In genomic region chr5:101169074-101169473, GRCm38 (mm10) we compare ENCODE assay signal across 23 mouse cellular contexts.
"Had no signal": no experiment of that assay in that cellular context is flagged by ENCODE, and none has a peak within 500 bp of the region (broad histone marks: within the 10 kb centered on the region; RNA-seq: fewer than 3 reads in every experiment).

No protein-coding gene starts in this region.

- H3K9me3 ChIP-seq: heart, embryonic 10.5 days; heart, embryonic 12.5 days; hindbrain, embryonic 13.5 days; hindbrain, embryonic 15.5 days; limb, embryonic 13.5 days; limb, embryonic 15.5 days; liver, embryonic 12.5 days had no signal

- H3K36me3 ChIP-seq: heart, embryonic 10.5 days; heart, embryonic 12.5 days; hindbrain, embryonic 13.5 days; hindbrain, embryonic 15.5 days; limb, embryonic 13.5 days; limb, embryonic 15.5 days; liver, embryonic 12.5 days had no signal

- DNase-seq: gastrocnemius, postnatal 14 days; gastrocnemius, postnatal 36 days; heart, adult 18-20 months; heart, postnatal 10 days; heart, postnatal 36 days; kidney, adult 18-20 months; kidney, adult 8-10 months; kidney, postnatal 10 days; kidney, postnatal 25 days; kidney, postnatal 4 days; layer of hippocampus, adult 9-11 months; layer of hippocampus, postnatal 36 days; left cerebral cortex, postnatal 4 days had no signal

- ATAC-seq: hindbrain, postnatal 0 days; liver, embryonic 12.5 days had no signal

- H3K4me1 ChIP-seq: heart, embryonic 10.5 days; hindbrain, embryonic 13.5 days; hindbrain, embryonic 15.5 days; liver, embryonic 12.5 days had no signal

- H3K4me2 ChIP-seq: heart, embryonic 12.5 days; hindbrain, embryonic 13.5 days; hindbrain, embryonic 15.5 days; limb, embryonic 13.5 days; limb, embryonic 15.5 days; liver, embryonic 12.5 days had no signal

- H3K4me3 ChIP-seq: heart, embryonic 10.5 days; heart, embryonic 12.5 days; hindbrain, embryonic 13.5 days; hindbrain, embryonic 15.5 days; layer of hippocampus, adult 2 months; limb, embryonic 13.5 days; limb, embryonic 15.5 days; liver, embryonic 12.5 days had no signal

- H3K27me3 ChIP-seq: heart, embryonic 12.5 days; hindbrain, embryonic 13.5 days; hindbrain, embryonic 15.5 days; limb, embryonic 13.5 days; limb, embryonic 15.5 days; liver, embryonic 12.5 days had no signal

- H3K9ac ChIP-seq: heart, embryonic 12.5 days; hindbrain, embryonic 13.5 days; hindbrain, embryonic 15.5 days; limb, embryonic 13.5 days; limb, embryonic 15.5 days; liver, embryonic 12.5 days; liver, embryonic 14.5 days had no signal

- H3K27ac ChIP-seq: heart, embryonic 10.5 days; hindbrain, embryonic 13.5 days; hindbrain, embryonic 15.5 days; hindbrain, postnatal 0 days; layer of hippocampus, adult 2 months; limb, embryonic 13.5 days; limb, embryonic 15.5 days; liver, embryonic 12.5 days; liver, embryonic 14.5 days had no signal
